Mouse (Mus musculus) lung, adult 2 months (tissue): ENCODE results near the gene Higd1c.

Experiments
- CTCF ChIP-seq: fragments of 200-500 bp; IDR thresholded peaks from 2 replicates; pipeline ENCODE4 v1.5.1; 2011; ENCODE audit warnings: mild to moderate bottlenecking, low read length, control low read depth; ENCODE audit not compliant: insufficient read depth
- POLR2A ChIP-seq: fragments of 200-500 bp; IDR thresholded peaks from 2 replicates; pipeline ENCODE4 v1.6.1; 2011; ENCODE audit warnings: low read depth, mild to moderate bottlenecking, control low read depth, low read length, borderline replicate concordance; ENCODE audit errors: extremely low read depth

DNA sequence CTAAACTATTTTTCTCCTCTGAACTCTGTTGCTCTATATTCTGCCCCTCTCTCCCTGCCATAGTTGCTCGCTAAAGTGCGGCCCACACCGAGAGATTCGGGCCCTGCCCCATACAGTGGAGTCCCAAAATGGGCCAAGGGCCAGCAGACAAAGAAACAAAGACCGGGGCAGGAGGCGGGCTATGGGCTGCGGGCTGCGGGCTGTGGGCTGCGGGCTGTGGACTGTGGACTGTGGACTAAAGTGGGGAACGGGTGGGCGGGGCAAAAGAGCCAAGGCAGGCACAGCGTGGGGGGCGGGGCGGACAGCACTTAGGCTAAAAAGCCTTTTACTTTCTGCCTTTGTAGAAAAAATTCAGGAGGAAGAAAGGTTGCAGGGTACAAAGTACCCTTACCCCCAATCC lies 17.6 kb upstream of the Higd1c start:
- TF ChIP-seq POLR2A (no peak), CTCF (no peak)
